Mouse (Mus musculus) CH12.LX (cell line): Measurements from ENCODE around the gene Ly6g6c.

Source experiments
- MAX ChIP-seq: IDR thresholded peaks from 2 replicates; pipeline ENCODE4 v1.6.1; 2011; ENCODE audit warnings: low read length, improper control_type of control experiment
- POLR2A ChIP-seq: IDR thresholded peaks from 2 replicates; pipeline ENCODE4 v1.6.1; 2011; ENCODE audit warnings: low read depth, mild to moderate bottlenecking, improper control_type of control experiment, low read length
- ZMIZ1 ChIP-seq: IDR thresholded peaks from 2 replicates; pipeline ENCODE4 v1.6.1; 2012; ENCODE audit warnings: low read depth, mild to moderate bottlenecking, inconsistent platforms, low read length, improper control_type of control experiment

- TF ChIP-seq MAX (no peak), ZMIZ1 (no peak), POLR2A (no peak)
Measured at GRCm38 (mm10) chr17:35077786-35078233, 12.6 kb downstream of the Ly6g6c start, which contains the start of gene Ly6g6d.
